Mouse (Mus musculus) erythroblast, embryonic 14.5 days (primary cell): ENCODE results near the gene Ctcf.

Experiments
- GATA1 ChIP-seq: IDR thresholded peaks from 2 replicates; pipeline ENCODE4 v1.6.1; 2012; ENCODE audit warnings: low read length, inconsistent platforms, mixed read lengths
- TAL1 ChIP-seq: IDR thresholded peaks from 3 replicates; pipeline ENCODE4 v1.6.1; 2012; ENCODE audit warnings: low read length, inconsistent platforms, mixed read lengths

GRCm38 (mm10) chr8:105617451-105618278 is 18.7 kb upstream of the Ctcf start:
- TF ChIP-seq TAL1 (no peak), GATA1 (no peak)
